Mouse (Mus musculus) gastrocnemius, postnatal 25 days (tissue): Measurements from ENCODE around the gene Gm20604. TPM values are rescaled to one million over a fixed set of nuclear protein-coding genes. Genes with fewer than 3 reads are reported as not detected.

ENCODE experiments used
- total RNA-seq, 2 experiments: library from RNA; stranded (reverse); gene quantifications; 1 replicate in 1 of 2; 2 replicates in 1 of 2; pipeline ENCODE4 v1.2.3; 2021

Gm20604 gene
- total RNA-seq, 2 experiments from 2014 or later: 2.6 to 3.3 TPM

Other genes with a start within 250 kb of the Gm20604 start
- not detected for gene Chga, start 203.7 kb downstream of the Gm20604 start, total RNA-seq
- gene Itpk1, start 53.7 kb downstream of the Gm20604 start, total RNA-seq: 1 to 10 TPM; 5.2 to 6.5 TPM
- gene Moap1, start 15.0 kb downstream of the Gm20604 start, total RNA-seq: 1 to 10 TPM; 3.7 to 4.6 TPM
- gene Tmem251, start 14.9 kb downstream of the Gm20604 start, total RNA-seq: 1 to 10 TPM; 1.8 to 2.9 TPM
- gene Gm28051, start 907 bp downstream of the Gm20604 start, total RNA-seq: not detected
- 10 to 100 TPM in 1 of 2 experiments, 1 to 10 TPM in 1; 6.5 to 10.1 TPM for gene Gon7, start 869 bp downstream of the Gm20604 start, total RNA-seq
- 10 to 100 TPM; 12.8 to 13.1 TPM for gene Ubr7, start 705 bp downstream of the Gm20604 start, total RNA-seq
- gene Btbd7, start 119.8 kb upstream of the Gm20604 start, total RNA-seq: 10 to 100 TPM; 14.8 to 15.5 TPM
- not detected for gene Cox8c, start 140.6 kb upstream of the Gm20604 start, total RNA-seq
- gene Unc79, start 190.2 kb upstream of the Gm20604 start, total RNA-seq: under 1 TPM; 0.13 to 0.20 TPM